ENCODE assay signal across 10 mouse cellular contexts in the genomic region with DNA sequence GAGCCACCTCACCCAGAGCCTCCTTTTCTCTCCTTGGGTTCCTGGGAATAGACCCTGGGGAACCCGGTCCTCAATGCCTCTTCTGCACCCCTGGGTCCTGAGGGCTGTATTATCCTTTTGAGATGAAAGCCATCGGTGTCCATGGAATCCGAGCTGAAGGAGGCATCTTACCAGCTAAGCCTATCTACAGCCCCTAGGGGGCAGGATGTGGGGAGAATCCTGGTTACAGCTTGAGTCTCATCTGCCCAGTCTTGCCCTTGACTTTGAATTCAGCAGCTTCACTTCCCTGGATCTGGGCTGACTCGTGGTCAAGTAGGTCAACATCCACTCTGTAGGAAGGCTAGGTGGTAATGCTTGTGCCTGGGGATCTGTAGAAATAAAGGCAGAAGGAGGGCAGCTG. TPM values are rescaled to one million over a fixed set of nuclear protein-coding genes. Genes with fewer than 3 reads are reported as not detected.
DNase-seq lines count a peak whose midpoint lies in the region; ATAC-seq and TF ChIP-seq lines count a peak whose summit lies in the region.
"Had no signal": no experiment of that assay in that cellular context is flagged by ENCODE, and none has a peak within 500 bp of the region (broad histone marks: within the 10 kb centered on the region; RNA-seq: fewer than 3 reads in every experiment).

No protein-coding gene starts in this region.

- 0 out of 2 replicates have a peak, but pooled peaks cover 11% of the 10 kb centered on the region for H3K4me1 ChIP-seq in cerebellum, adult 2 months (ENCODE audit: control insufficient read depth, insufficient read depth, low read length)
- H3K4me1 ChIP-seq in midbrain, embryonic 10.5 days = peaks cover 28% of the 10 kb centered on the region
- H3K4me1 ChIP-seq in midbrain, embryonic 11.5 days (ENCODE audit: control insufficient read depth, insufficient read depth, low read length) = peaks cover 9% of the 10 kb centered on the region
- no peaks in the 10 kb centered on the region; the same call in none of the 2 replicates for H3K4me1 ChIP-seq in hindbrain, embryonic 11.5 days (replicated peaks; ENCODE audit: control insufficient read depth, insufficient read depth, low read length)
- H3K4me1 ChIP-seq in olfactory bulb, adult 2 months (ENCODE audit: control insufficient read depth, insufficient read depth, low read length) = peaks cover 22% of the 10 kb centered on the region
- H3K4me1 ChIP-seq: liver, embryonic 15.5 days had no signal

- H3K27ac ChIP-seq in cerebellum, adult 2 months (ENCODE audit: insufficient read depth, low read length) = peak overlapping the region; percentile 38
- H3K27ac ChIP-seq in midbrain, embryonic 10.5 days (replicated peaks) = peak overlapping the region; percentile 76; the same call in 1 of the 2 replicates
- no peak overlapping the region for H3K27ac ChIP-seq in midbrain, embryonic 11.5 days (ENCODE audit: low read depth, low read length)
- 0 out of 2 replicates have a peak overlapping the region, but pooled peaks have one; percentile 0 for H3K27ac ChIP-seq in hindbrain, embryonic 11.5 days (ENCODE audit: low read depth, low read length)
- H3K27ac ChIP-seq in olfactory bulb, adult 2 months (ENCODE audit: insufficient read depth, low read depth, low read length) = peak overlapping the region; percentile 98
- H3K27ac ChIP-seq: liver, embryonic 15.5 days had no signal

- no peaks in the 10 kb centered on the region for H3K9me3 ChIP-seq in midbrain, embryonic 10.5 days (replicated peaks)
- H3K9me3 ChIP-seq in midbrain, embryonic 11.5 days (ENCODE audit: control insufficient read depth, low read length) = no peaks in the 10 kb centered on the region
- no peaks in the 10 kb centered on the region for H3K9me3 ChIP-seq in hindbrain, embryonic 11.5 days (ENCODE audit: control insufficient read depth, low read length)

- no peak overlapping the region; the same call in 1 of the 2 replicates for H3K4me2 ChIP-seq in midbrain, embryonic 11.5 days
- no peak overlapping the region for H3K4me2 ChIP-seq in hindbrain, embryonic 11.5 days (replicated peaks; ENCODE audit: low read depth, low read length)
- H3K4me2 ChIP-seq: liver, embryonic 15.5 days had no signal

- H3K27me3 ChIP-seq in cerebellum, adult 2 months (ENCODE audit: control insufficient read depth, insufficient read depth, low read length) = no peaks in the 10 kb centered on the region
- peaks cover 7% of the 10 kb centered on the region for H3K27me3 ChIP-seq in midbrain, embryonic 10.5 days (ENCODE audit: low read depth, poor library complexity, severe bottlenecking)
- H3K27me3 ChIP-seq in midbrain, embryonic 11.5 days (ENCODE audit: control insufficient read depth, insufficient read depth, low read length) = no peaks in the 10 kb centered on the region
- H3K27me3 ChIP-seq in hindbrain, embryonic 11.5 days (ENCODE audit: control insufficient read depth, insufficient read depth, low read length) = no peaks in the 10 kb centered on the region

- no peak for ATAC-seq in midbrain, embryonic 11.5 days (ENCODE audit: low FRiP score)
- ATAC-seq in hindbrain, embryonic 11.5 days (ENCODE audit: low FRiP score) = no peak
- ATAC-seq in CD4-positive, CD25-positive, alpha-beta regulatory T cell, adult 4 months = no peak

- DNase-seq in cerebellum, adult 2 months = peak in 1 of 2 experiments; percentile 35
- DNase-seq in cerebellum, postnatal 36 days = no peak
- DNase-seq in midbrain, embryonic 10.5 days (ENCODE audit: low spot score) = no peak
- no peak for DNase-seq in midbrain, embryonic 11.5 days (ENCODE audit: low spot score, missing footprints)
- peak; percentile 39 for DNase-seq in hindbrain, embryonic 11.5 days (ENCODE audit: low spot score)
- DNase-seq in adrenal gland, postnatal 25 days = no peak

- peak; percentile 34; the same call in 1 of the 2 replicates for TF ChIP-seq CTCF in cerebellum, adult 2 months (IDR thresholded peaks at IDR 0.05; ENCODE audit: borderline replicate concordance, insufficient read depth, low read depth, low read length)
- peak; percentile 46 for TF ChIP-seq CTCF in olfactory bulb, adult 2 months (IDR thresholded peaks at IDR 0.05; ENCODE audit: insufficient read depth, low read depth, low read length)

- no peak overlapping the region for H3K9ac ChIP-seq in midbrain, embryonic 11.5 days (ENCODE audit: low read length)
- H3K9ac ChIP-seq in hindbrain, embryonic 11.5 days (ENCODE audit: low read depth, low read length) = no peak overlapping the region
- H3K9ac ChIP-seq: liver, embryonic 15.5 days had no signal

- no peaks in the 10 kb centered on the region for H3K36me3 ChIP-seq in midbrain, embryonic 10.5 days
- H3K36me3 ChIP-seq in midbrain, embryonic 11.5 days (ENCODE audit: control insufficient read depth, insufficient read depth, low read length) = no peaks in the 10 kb centered on the region
- no peaks in the 10 kb centered on the region for H3K36me3 ChIP-seq in hindbrain, embryonic 11.5 days (ENCODE audit: control insufficient read depth, insufficient read depth, low read length)
- H3K36me3 ChIP-seq: liver, embryonic 15.5 days had no signal

- no peak for TF ChIP-seq POLR2A in cerebellum, adult 2 months (IDR thresholded peaks at IDR 0.05; ENCODE audit: borderline replicate concordance, insufficient read depth, low read length)
- TF ChIP-seq POLR2A in olfactory bulb, adult 2 months (IDR thresholded peaks at IDR 0.05; ENCODE audit: insufficient read depth, low read depth, low read length) = 0 out of 2 replicates have a peak, but pooled peaks have one; percentile 13

- WGBS in cerebellum, adult 2 months = 35% methylated on average over 4 of the region's 4 CpGs
- 45% methylated on average over 4 of the region's 4 CpGs for WGBS in midbrain, embryonic 10.5 days
- WGBS in midbrain, embryonic 11.5 days = 43% methylated on average over 4 of the region's 4 CpGs
- 40% methylated on average over 4 of the region's 4 CpGs for WGBS in hindbrain, embryonic 11.5 days
- WGBS in olfactory bulb, adult 2 months = 11% methylated on average over 4 of the region's 4 CpGs

- no peak overlapping the region for H3K4me3 ChIP-seq in cerebellum, adult 2 months (replicated peaks; ENCODE audit: insufficient read depth, low read depth, low read length)
- H3K4me3 ChIP-seq in midbrain, embryonic 10.5 days = no peak overlapping the region
- H3K4me3 ChIP-seq in midbrain, embryonic 11.5 days (ENCODE audit: low read depth, low read length) = no peak overlapping the region
- H3K4me3 ChIP-seq in hindbrain, embryonic 11.5 days (ENCODE audit: low read depth, low read length) = no peak overlapping the region
- peak overlapping the region; percentile 78 for H3K4me3 ChIP-seq in olfactory bulb, adult 2 months (ENCODE audit: insufficient read depth, low read depth, low read length)
- H3K4me3 ChIP-seq: liver, embryonic 15.5 days had no signal

RNA-seq across cellular contexts. Expression of a gene that starts 3.1 kb away (rescaled TPM):
- polyA plus RNA-seq in cerebellum, adult 2 months (2012; rRNA removed) = 195 and 218 TPM in 2 replicates
- polyA plus RNA-seq in midbrain, embryonic 10.5 days (2016; fragmentation: Nextera tagmentation; extraction: Ambion mirVana) = 0.15 and 0.36 TPM in 2 replicates
- 1.0 and 1.4 TPM in 2 replicates for polyA plus RNA-seq in midbrain, embryonic 11.5 days (2014; fragmentation: Nextera tagmentation; extraction: Ambion mirVana)
- 0.86 and 1.6 TPM in 2 replicates for polyA plus RNA-seq in hindbrain, embryonic 11.5 days (2014; fragmentation: Nextera tagmentation; extraction: Ambion mirVana)
- not detected in 2 replicates for polyA plus RNA-seq in olfactory bulb, adult 2 months (2012; ENCODE audit: insufficient read depth, insufficient read length, low replicate concordance, missing spikeins)
- 0.62 TPM in 1 of 2 replicates, not detected in the other for total RNA-seq in adrenal gland, postnatal 25 days (2021)
- polyA plus RNA-seq in CD4-positive, CD25-positive, alpha-beta regulatory T cell, adult 4 months (2017; shearing (Covaris generic)) = not detected
- polyA plus RNA-seq: gonadal fat pad, adult 2 months; liver, embryonic 15.5 days had no signal

RNA-seq across cellular contexts. Expression of a gene that starts 10.7 kb away (rescaled TPM):
- 3.2 and 3.6 TPM in 2 replicates for polyA plus RNA-seq in cerebellum, adult 2 months (2012; rRNA removed)
- polyA plus RNA-seq in midbrain, embryonic 10.5 days (2016; fragmentation: Nextera tagmentation; extraction: Ambion mirVana) = 94.9 and 102 TPM in 2 replicates
- polyA plus RNA-seq in midbrain, embryonic 11.5 days (2014; fragmentation: Nextera tagmentation; extraction: Ambion mirVana) = 79.2 and 89.1 TPM in 2 replicates
- polyA plus RNA-seq in hindbrain, embryonic 11.5 days (2014; fragmentation: Nextera tagmentation; extraction: Ambion mirVana) = 76.2 and 78.1 TPM in 2 replicates
- not detected in 2 replicates for polyA plus RNA-seq in olfactory bulb, adult 2 months (2012; ENCODE audit: insufficient read depth, insufficient read length, low replicate concordance, missing spikeins)
- total RNA-seq in adrenal gland, postnatal 25 days (2021) = 5.9 and 7.5 TPM in 2 replicates
- polyA plus RNA-seq in CD4-positive, CD25-positive, alpha-beta regulatory T cell, adult 4 months (2017; shearing (Covaris generic)) = 10 to 100 TPM in 1 of 2 experiments, 1 to 10 TPM in 1; 6.7 to 18.5 TPM

RNA-seq across cellular contexts. Expression of a gene that starts 19.4 kb away (rescaled TPM):
- polyA plus RNA-seq in cerebellum, adult 2 months (2012; rRNA removed) = 306 and 367 TPM in 2 replicates
- polyA plus RNA-seq in midbrain, embryonic 10.5 days (2016; fragmentation: Nextera tagmentation; extraction: Ambion mirVana) = 83.4 and 109 TPM in 2 replicates
- 163 and 169 TPM in 2 replicates for polyA plus RNA-seq in midbrain, embryonic 11.5 days (2014; fragmentation: Nextera tagmentation; extraction: Ambion mirVana)
- polyA plus RNA-seq in hindbrain, embryonic 11.5 days (2014; fragmentation: Nextera tagmentation; extraction: Ambion mirVana) = 146 and 150 TPM in 2 replicates
- polyA plus RNA-seq in olfactory bulb, adult 2 months (2012; ENCODE audit: insufficient read depth, insufficient read length, low replicate concordance, missing spikeins) = 252 and 297 TPM in 2 replicates
- 3.0 and 4.3 TPM in 2 replicates for total RNA-seq in adrenal gland, postnatal 25 days (2021)
- polyA plus RNA-seq in CD4-positive, CD25-positive, alpha-beta regulatory T cell, adult 4 months (2017; shearing (Covaris generic)) = not detected

RNA-seq across cellular contexts. Expression of a gene that starts 31.1 kb away (rescaled TPM):
- 0.89 and 0.93 TPM in 2 replicates for polyA plus RNA-seq in cerebellum, adult 2 months (2012; rRNA removed)
- polyA plus RNA-seq in midbrain, embryonic 10.5 days (2016; fragmentation: Nextera tagmentation; extraction: Ambion mirVana) = 0.07 TPM in 1 of 2 replicates, not detected in the other
- polyA plus RNA-seq in midbrain, embryonic 11.5 days (2014; fragmentation: Nextera tagmentation; extraction: Ambion mirVana) = 0.07 and 0.17 TPM in 2 replicates
- 0.35 and 0.62 TPM in 2 replicates for polyA plus RNA-seq in hindbrain, embryonic 11.5 days (2014; fragmentation: Nextera tagmentation; extraction: Ambion mirVana)
- not detected in 2 replicates for polyA plus RNA-seq in olfactory bulb, adult 2 months (2012; ENCODE audit: insufficient read depth, insufficient read length, low replicate concordance, missing spikeins)
- 0.21 TPM in 1 of 2 replicates, not detected in the other for total RNA-seq in adrenal gland, postnatal 25 days (2021)
- polyA plus RNA-seq in CD4-positive, CD25-positive, alpha-beta regulatory T cell, adult 4 months (2017; shearing (Covaris generic)) = 10 to 100 TPM in 1 of 2 experiments, 1 to 10 TPM in 1; 2.2 to 10.5 TPM

RNA-seq across cellular contexts. Expression of a gene that starts 42.6 kb away (rescaled TPM):
- polyA plus RNA-seq in cerebellum, adult 2 months (2012; rRNA removed) = 65.4 and 69.9 TPM in 2 replicates
- 0.16 and 0.52 TPM in 2 replicates for polyA plus RNA-seq in midbrain, embryonic 10.5 days (2016; fragmentation: Nextera tagmentation; extraction: Ambion mirVana)
- 0.14 and 0.57 TPM in 2 replicates for polyA plus RNA-seq in midbrain, embryonic 11.5 days (2014; fragmentation: Nextera tagmentation; extraction: Ambion mirVana)
- polyA plus RNA-seq in hindbrain, embryonic 11.5 days (2014; fragmentation: Nextera tagmentation; extraction: Ambion mirVana) = 1.0 and 1.9 TPM in 2 replicates
- polyA plus RNA-seq in olfactory bulb, adult 2 months (2012; ENCODE audit: insufficient read depth, insufficient read length, low replicate concordance, missing spikeins) = not detected in 2 replicates
- 0.24 and 0.48 TPM in 2 replicates for total RNA-seq in adrenal gland, postnatal 25 days (2021)
- polyA plus RNA-seq in CD4-positive, CD25-positive, alpha-beta regulatory T cell, adult 4 months (2017; shearing (Covaris generic)) = not detected

Comparison
In these comparisons a context has a peak if more than half of its experiments do, and no peak if none do; other contexts are left out.
1. RNA of a gene that starts 19.4 kb away (polyA plus RNA-seq): 306 to 367 TPM in cerebellum, adult 2 months, 252 to 297 TPM in olfactory bulb, adult 2 months, 163 to 169 TPM in midbrain, embryonic 11.5 days, 146 to 150 TPM in hindbrain, embryonic 11.5 days and 83.4 to 109 TPM in midbrain, embryonic 10.5 days; not detected in CD4-positive, CD25-positive, alpha-beta regulatory T cell, adult 4 months; every median in the first group is over 10 times any median in the second.